Mouse (Mus musculus): ENCODE measurements around the gene Arl4d. TPM values are rescaled to one million over a fixed set of nuclear protein-coding genes. Genes with fewer than 3 reads are reported as not detected.

Gene Arl4d
- 4.3 TPM for total RNA-seq (2023)

DNA sequence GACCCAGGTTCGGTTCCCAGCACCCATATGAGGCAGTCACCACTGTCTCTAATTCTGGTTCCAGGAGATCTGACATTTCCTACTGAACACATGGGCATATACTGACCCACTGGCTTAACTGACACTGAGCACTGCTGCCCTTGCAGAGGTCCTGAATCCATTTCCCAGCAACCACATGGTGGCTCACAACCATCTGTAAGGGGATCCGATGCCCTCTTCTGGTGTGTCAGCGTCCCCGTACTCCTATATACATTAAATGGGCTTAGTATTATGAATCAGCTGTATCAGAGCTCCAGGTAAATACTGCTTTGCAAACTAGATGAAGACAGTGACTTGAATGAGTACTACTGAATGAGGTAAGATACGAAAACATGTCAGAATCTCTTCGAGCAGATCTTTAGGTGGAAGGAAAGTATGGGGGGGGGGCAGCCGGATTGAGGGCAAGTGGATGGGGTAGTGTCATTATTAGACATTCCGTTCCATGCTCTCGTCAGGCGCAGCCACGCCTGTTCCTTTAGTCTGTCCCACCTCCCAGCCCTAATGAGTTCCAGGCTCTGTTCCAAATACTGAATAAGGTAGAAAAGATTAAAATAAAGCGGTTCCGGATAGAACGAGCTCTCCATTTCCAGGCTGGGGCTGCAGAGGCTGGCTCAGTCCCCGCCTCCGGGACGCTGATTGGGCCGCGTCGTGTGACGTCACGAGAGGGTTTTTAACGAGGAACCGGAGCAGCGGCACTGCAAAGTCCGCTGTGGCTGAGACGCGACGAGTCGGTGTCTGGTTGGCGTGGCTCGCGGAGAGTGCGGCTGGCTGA, at the start of gene Arl4d:
Gene Arl4d (plus strand): TSS at position 717 of the 811 bp plus-strand sequence.

GRCm38 (mm10) chr11:101626995-101627856, 38.1 kb upstream of the Arl4d start, which contains the start of gene Rdm1:
Gene Rdm1 (plus strand): TSS chr11:101627195.

Other genes with a start within 250 kb of the Arl4d start
- 22.1 TPM for gene Aarsd1, start 247.9 kb upstream of the Arl4d start, total RNA-seq (2023)
- 2.1 TPM for gene Gm27029, start 240.7 kb upstream of the Arl4d start, total RNA-seq (2023)
- gene Rundc1, start 240.5 kb upstream of the Arl4d start, total RNA-seq (2023): 23.7 TPM
- 6.8 TPM for gene Ptges3l, start 240.2 kb upstream of the Arl4d start, total RNA-seq (2023)
- gene Rpl27, start 223.2 kb upstream of the Arl4d start, total RNA-seq (2023): 104 TPM
- 55.9 TPM for gene Ifi35, start 217.1 kb upstream of the Arl4d start, total RNA-seq (2023)
- 0.56 TPM for gene Rnd2, start 200.5 kb upstream of the Arl4d start, total RNA-seq (2023)
- 5.3 TPM for gene Vat1, start 199.3 kb upstream of the Arl4d start, total RNA-seq (2023)
- gene Brca1, start 113.6 kb upstream of the Arl4d start, total RNA-seq (2023): 3.3 TPM
- 171 TPM for gene Nbr1, start 113.4 kb upstream of the Arl4d start, total RNA-seq (2023)
- gene Tmem106a, start 83.3 kb upstream of the Arl4d start, total RNA-seq (2023): 4.0 TPM
- gene Gm11634, start 66.3 kb upstream of the Arl4d start, total RNA-seq (2023): not detected
- gene Rdm1, start 38.3 kb upstream of the Arl4d start, total RNA-seq (2023): 26.4 TPM
- gene Dhx8, start 67.4 kb downstream of the Arl4d start, total RNA-seq (2023): 80.5 TPM
- not detected for gene Etv4, start 119.8 kb downstream of the Arl4d start, total RNA-seq (2023)
- gene Meox1, start 228.8 kb downstream of the Arl4d start, total RNA-seq (2023): not detected

Data from CD4-positive naive resting alpha-beta T cell, adult 76 days (primary cell).